In the genomic region with DNA sequence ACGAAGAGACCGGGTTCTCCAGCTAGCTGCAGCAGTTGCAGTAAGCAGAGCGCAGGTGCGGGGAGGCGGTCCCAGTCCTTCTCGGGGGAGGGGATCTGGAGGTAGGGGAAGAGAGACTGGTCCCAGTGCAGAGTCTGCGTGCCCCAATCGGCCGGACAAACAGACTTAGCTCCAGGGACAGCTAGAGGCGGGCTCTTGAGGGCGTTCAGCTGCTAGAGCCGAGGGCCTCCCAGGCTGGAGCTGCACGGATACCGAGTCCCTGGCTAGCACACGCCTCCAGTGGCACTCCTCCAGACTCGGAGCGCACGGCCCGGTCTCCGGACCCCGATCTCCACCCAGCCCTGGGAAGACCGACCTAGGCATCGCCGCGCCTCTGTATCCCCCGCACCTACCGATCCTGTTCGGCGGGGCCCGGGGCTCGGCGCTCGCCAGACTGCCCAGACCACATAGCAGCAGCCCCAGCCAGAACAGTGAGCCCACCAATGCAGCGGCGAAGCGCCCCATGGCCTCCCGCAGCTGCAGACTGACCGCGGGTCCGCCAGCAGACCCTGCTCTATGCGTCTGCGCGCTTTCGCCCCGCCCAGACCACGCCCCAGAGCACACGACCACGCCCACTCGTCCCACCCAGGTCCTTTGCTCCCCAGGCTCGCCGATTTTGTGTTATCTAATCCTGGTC, we compare ENCODE assay signal across 8 mouse cellular contexts. TPM values are rescaled to one million over a fixed set of nuclear protein-coding genes. Genes with fewer than 3 reads are reported as not detected.
DNase-seq lines count a peak whose midpoint lies in the region; ATAC-seq lines count a peak whose summit lies in the region.

A gene (minus strand): TSS at position 574 of the 676 bp plus-strand sequence.

- H3K36me3 ChIP-seq in forebrain, embryonic 14.5 days (ENCODE audit: control insufficient read depth, insufficient read depth, low read length), result peaks cover 22% of the 10 kb centered on the region
- H3K36me3 ChIP-seq in liver, embryonic 16.5 days (ENCODE audit: control insufficient read depth, insufficient read depth), result peaks cover 7% of the 10 kb centered on the region
- H3K36me3 ChIP-seq in neural tube, embryonic 13.5 days, result peaks cover 25% of the 10 kb centered on the region

- peak within 1 kb of the TSS; percentile 96 for H3K9ac ChIP-seq in forebrain, embryonic 14.5 days (ENCODE audit: low read length)
- peak within 1 kb of the TSS; percentile 85 for H3K9ac ChIP-seq in liver, embryonic 16.5 days (ENCODE audit: low read depth, low read length)
- H3K9ac ChIP-seq in neural tube, embryonic 13.5 days, result peak within 1 kb of the TSS; percentile 97

- peak within 1 kb of the TSS; percentile 91 for H3K27ac ChIP-seq in forebrain, embryonic 14.5 days (ENCODE audit: low read depth, low read length)
- peak within 1 kb of the TSS; percentile 89 for H3K27ac ChIP-seq in liver, embryonic 16.5 days (ENCODE audit: low read length)
- peak within 1 kb of the TSS; percentile 94 for H3K27ac ChIP-seq in neural tube, embryonic 13.5 days (replicated peaks)

- peak; percentile 86 for DNase-seq in ES-CJ7 (ENCODE audit: low read depth, low spot score)
- DNase-seq in cerebellum, adult 11 months, result peak; percentile 89
- DNase-seq in forebrain, embryonic 14.5 days (ENCODE audit: low spot score), result peak; percentile 91
- DNase-seq in heart, postnatal 10 days, result peak; percentile 92 to 93
- DNase-seq in large intestine, adult 2 months (ENCODE audit: low read depth, low spot score), result no peak
- DNase-seq in telencephalon, adult 2 months (ENCODE audit: low read depth, low spot score), result peak; percentile 75

- peak within 1 kb of the TSS; percentile 87 for H3K4me3 ChIP-seq in forebrain, embryonic 14.5 days (ENCODE audit: low read depth, low read length)
- peak within 1 kb of the TSS; percentile 95 for H3K4me3 ChIP-seq in liver, embryonic 16.5 days (ENCODE audit: low read depth, low read length)
- peak within 1 kb of the TSS; percentile 91 for H3K4me3 ChIP-seq in neural tube, embryonic 13.5 days

- intact Hi-C loops in heart, postnatal 10 days (cut with DNase I), result loop anchor here (2.0 kb wide), 1 partner anchor 26 kb away; a partner anchor contains a TSS

- H3K9me3 ChIP-seq in forebrain, embryonic 14.5 days (replicated peaks; ENCODE audit: control insufficient read depth, low read length), result no peaks in the 10 kb centered on the region
- H3K9me3 ChIP-seq in liver, embryonic 16.5 days (replicated peaks; ENCODE audit: control insufficient read depth, low read length), result no peaks in the 10 kb centered on the region
- no peaks in the 10 kb centered on the region for H3K9me3 ChIP-seq in neural tube, embryonic 13.5 days

- WGBS in forebrain, embryonic 14.5 days, result under 1% methylated on average over 51 of the region's 51 CpGs
- under 1% methylated on average over 51 of the region's 51 CpGs for WGBS in large intestine, adult 2 months
- WGBS in liver, embryonic 16.5 days (ENCODE audit: insufficient replicate concordance), result under 1% methylated on average over 50 of the region's 51 CpGs
- WGBS in neural tube, embryonic 13.5 days, result under 1% methylated on average over 51 of the region's 51 CpGs

- peak; percentile 94 for ATAC-seq in forebrain, embryonic 14.5 days
- peak; percentile 87 for ATAC-seq in liver, embryonic 16.5 days (ENCODE audit: low read depth)
- peak; percentile 95 for ATAC-seq in neural tube, embryonic 13.5 days (ENCODE audit: low read depth)

- H3K4me1 ChIP-seq in forebrain, embryonic 14.5 days (ENCODE audit: control insufficient read depth, insufficient read depth, low read length), result peaks cover 17% of the 10 kb centered on the region
- peaks cover 31% of the 10 kb centered on the region for H3K4me1 ChIP-seq in liver, embryonic 16.5 days (ENCODE audit: control insufficient read depth, low read depth, low read length)
- peaks cover 34% of the 10 kb centered on the region for H3K4me1 ChIP-seq in neural tube, embryonic 13.5 days (replicated peaks)

- no peaks in the 10 kb centered on the region for H3K27me3 ChIP-seq in forebrain, embryonic 14.5 days (replicated peaks; ENCODE audit: control insufficient read depth, insufficient read depth, low read length)
- H3K27me3 ChIP-seq in liver, embryonic 16.5 days (ENCODE audit: control insufficient read depth, insufficient read depth, low read depth, low read length), result no peaks in the 10 kb centered on the region
- peaks cover 9% of the 10 kb centered on the region; the same call in 1 of the 2 replicates for H3K27me3 ChIP-seq in neural tube, embryonic 13.5 days

- peak within 1 kb of the TSS; percentile 69 for H3K4me2 ChIP-seq in forebrain, embryonic 14.5 days (ENCODE audit: low read length)
- H3K4me2 ChIP-seq in liver, embryonic 16.5 days (ENCODE audit: low read depth, low read length), result peak within 1 kb of the TSS; percentile 89
- peak within 1 kb of the TSS; percentile 86 for H3K4me2 ChIP-seq in neural tube, embryonic 13.5 days

RNA-seq across cellular contexts. Expression of the gene that starts here (rescaled TPM):
- 81.3 and 90.2 TPM in 2 replicates for polyA plus RNA-seq in forebrain, embryonic 14.5 days (2014; fragmentation: Nextera tagmentation; extraction: Ambion mirVana)
- 10 to 100 TPM; 62.8 to 70.7 TPM for total RNA-seq in heart, postnatal 10 days (2021)
- polyA plus RNA-seq in large intestine, adult 2 months (2012; rRNA removed), result 19.3 and 27.3 TPM in 2 replicates
- polyA plus RNA-seq in liver, embryonic 16.5 days (2015; fragmentation: Nextera tagmentation; extraction: Ambion mirVana), result 76.6 and 83.2 TPM in 2 replicates
- polyA plus RNA-seq in neural tube, embryonic 13.5 days (2015; fragmentation: Nextera tagmentation; extraction: Ambion mirVana), result 107 and 113 TPM in 2 replicates
